Mouse (Mus musculus) bone marrow, adult 2 months (tissue): Measurements from ENCODE around the gene Epyc. TPM values are rescaled to one million over a fixed set of nuclear protein-coding genes. Genes with fewer than 3 reads are reported as not detected.
"Not testable (repeated sequence)": the region's sequence is repeated elsewhere in the genome, so short reads cannot be mapped to it uniquely, and the experiment has no call there.

ENCODE experiments used
- H3K27ac ChIP-seq: fragments of 200-500 bp; 2 replicates; pipeline ENCODE4 v1.5.1; 2012; ENCODE audit warnings: low read depth, mild to moderate bottlenecking, control low read depth, inconsistent platforms, low read length; ENCODE audit not compliant: control insufficient read depth, poor library complexity, insufficient read depth
- H3K4me1 ChIP-seq: fragments of 200-500 bp; 2 replicates; pipeline ENCODE4 v1.6.1; 2011; ENCODE audit warnings: low read length; ENCODE audit not compliant: control insufficient read depth, insufficient read depth
- H3K4me3 ChIP-seq: fragments of 200-500 bp; replicated peaks from 2 replicates; pipeline ENCODE3; 2011; ENCODE audit warnings: mild to moderate bottlenecking, low read depth, low read length, control low read depth; ENCODE audit not compliant: control insufficient read depth
- CTCF ChIP-seq: fragments of 200-500 bp; IDR thresholded peaks from 2 replicates; pipeline ENCODE4 v1.5.1; 2011; ENCODE audit warnings: low read length, control low read depth; ENCODE audit not compliant: control insufficient read depth, insufficient read depth
- POLR2A ChIP-seq: fragments of 200-500 bp; IDR thresholded peaks from 2 replicates; pipeline ENCODE4 v1.6.1; 2011; ENCODE audit warnings: low read depth, mild to moderate bottlenecking, control low read depth, low read length, borderline replicate concordance; ENCODE audit not compliant: control insufficient read depth
- WGBS: fragments of 180-500 bp; shearing (Covaris S2); methylation state at CpG from one replicate; pipeline ENCODE4 v1.1.7; 2018; 5-methylcytosine and 5-hydroxymethylcytosine counted together
- polyA plus RNA-seq: library from polyadenylated mRNA; stranded (reverse); fragments of >200 nt; gene quantifications from 2 replicates; pipeline ENCODE4 v1.2.4, GENCODE M21; 2011; ENCODE audit warnings: low replicate concordance; ENCODE audit not compliant: missing spikeins, insufficient read depth, insufficient read length

Gene Epyc
- polyA plus RNA-seq, 1 experiment, result not detected

- TF ChIP-seq CTCF (no peak), POLR2A (no peak)
- no peaks in the 10 kb centered on the region for H3K4me1 ChIP-seq
- no peak overlapping the region for H3K27ac ChIP-seq
- WGBS, result 47% methylated on average over 1 of the region's 1 CpGs
- H3K4me3 ChIP-seq, result no peak overlapping the region
Observed at GRCm38 (mm10) chr10:97717233-97717632, 73.4 kb downstream of the Epyc start.

GRCm38 (mm10) chr10:97718021-97718420 is 74.2 kb downstream of the Epyc start:
- no peaks in the 10 kb centered on the region for H3K4me1 ChIP-seq
- 55% methylated on average over 2 of the region's 2 CpGs for WGBS
- no peak overlapping the region for H3K27ac ChIP-seq
- no peak for TF ChIP-seq POLR2A
- no peak for TF ChIP-seq CTCF
- no peak overlapping the region for H3K4me3 ChIP-seq

- H3K27ac ChIP-seq, result no peak overlapping the region
- no peak overlapping the region for H3K4me3 ChIP-seq
- WGBS, result 81% methylated on average over 1 of the region's 1 CpGs
- TF ChIP-seq POLR2A (no peak), CTCF (no peak)
- H3K4me1 ChIP-seq, result no peaks in the 10 kb centered on the region
Observed at GRCm38 (mm10) chr10:97720625-97721024, 76.8 kb downstream of the Epyc start.

- no peaks in the 10 kb centered on the region for H3K4me1 ChIP-seq
- no peak overlapping the region for H3K4me3 ChIP-seq
- no peak for TF ChIP-seq POLR2A
- H3K27ac ChIP-seq, result no peak overlapping the region
- WGBS, result 85% methylated on average over 9 of the region's 9 CpGs
Observed at GRCm38 (mm10) chr10:97722709-97723108, 78.8 kb downstream of the Epyc start.

GRCm38 (mm10) chr10:97725929-97726328 is 82.1 kb downstream of the Epyc start:
- H3K27ac ChIP-seq, result no peak overlapping the region
- H3K4me1 ChIP-seq, result no peaks in the 10 kb centered on the region
- TF ChIP-seq CTCF (no peak), POLR2A (no peak)
- WGBS, result 22% methylated on average over 1 of the region's 1 CpGs
- H3K4me3 ChIP-seq, result no peak overlapping the region

GRCm38 (mm10) chr10:97726655-97727054 is 82.8 kb downstream of the Epyc start, which contains the start of gene C030005K15Rik:
C030005K15Rik (minus strand) TSS chr10:97726755.
- not testable (repeated sequence) for H3K4me3 ChIP-seq, H3K27ac ChIP-seq, H3K4me1 ChIP-seq

Other genes starting within 250 kb of the Epyc start
- 6.1 and 19.8 TPM in 2 replicates for gene Dcn, start 164.5 kb upstream of the Epyc start, polyA plus RNA-seq
- gene Lum, start 78.9 kb upstream of the Epyc start, polyA plus RNA-seq, result 5.8 and 11.6 TPM in 2 replicates
- not detected in 2 replicates for gene Kera, start 37.2 kb upstream of the Epyc start, polyA plus RNA-seq
- not detected in 2 replicates for gene Ccer1, start 49.0 kb downstream of the Epyc start, polyA plus RNA-seq
- not detected in 2 replicates for gene C030005K15Rik, start 82.7 kb downstream of the Epyc start, polyA plus RNA-seq